Mouse (Mus musculus): ENCODE measurements around the gene Prcp. TPM values are rescaled to one million over a fixed set of nuclear protein-coding genes. Genes with fewer than 3 reads are reported as not detected.
"Not testable (repeated sequence)": the region's sequence is repeated elsewhere in the genome, so short reads cannot be mapped to it uniquely, and the experiment has no call there.

Gene Prcp
- total RNA-seq, 4 experiments from 2014 or later = 11.3 to 15.8 (median 14.7) TPM

GRCm38 (mm10) chr7:92890211-92890610, 15.9 kb downstream of the Prcp start:
- DNase-seq (ENCODE audit: low spot score in 2 of 2) = no peak

- no peak for DNase-seq (ENCODE audit: low spot score in 2 of 2)
These were observed 16.5 kb downstream of the Prcp start for GRCm38 (mm10) chr7:92890618-92891230.

GRCm38 (mm10) chr7:92893478-92893877, 19.2 kb downstream of the Prcp start:
- DNase-seq (ENCODE audit: low spot score in 2 of 2) = no peak

- no peak for DNase-seq (ENCODE audit: low spot score in 2 of 2)
These were observed 21.8 kb downstream of the Prcp start for GRCm38 (mm10) chr7:92896036-92896435.

- no peak for DNase-seq (ENCODE audit: low spot score in 2 of 2)
These were observed 22.8 kb downstream of the Prcp start for GRCm38 (mm10) chr7:92897021-92897420.

GRCm38 (mm10) chr7:92903360-92904038, 29.2 kb downstream of the Prcp start:
- DNase-seq (ENCODE audit: low spot score in 2 of 2) = peak; percentile 24 to 28

- DNase-seq (ENCODE audit: low spot score in 2 of 2) = not testable (repeated sequence)
These were observed 30.0 kb downstream of the Prcp start for GRCm38 (mm10) chr7:92904285-92904684.

- no peak for DNase-seq (ENCODE audit: low spot score in 2 of 2)
These were observed 46.0 kb downstream of the Prcp start for GRCm38 (mm10) chr7:92920172-92920856.

- no peak for DNase-seq (ENCODE audit: low spot score in 2 of 2)
These were observed 46.5 kb downstream of the Prcp start for GRCm38 (mm10) chr7:92920857-92921172.

- no peak for DNase-seq (ENCODE audit: low spot score in 2 of 2)
These were observed 58.5 kb downstream of the Prcp start for GRCm38 (mm10) chr7:92932792-92933191.

GRCm38 (mm10) chr7:92933308-92933948, 59.2 kb downstream of the Prcp start:
- DNase-seq (ENCODE audit: low spot score in 2 of 2) = not testable (repeated sequence)

GRCm38 (mm10) chr7:92936747-92937146, 62.5 kb downstream of the Prcp start:
- DNase-seq (ENCODE audit: low spot score in 2 of 2) = no peak

- no peak for DNase-seq (ENCODE audit: low spot score in 2 of 2)
These were observed 63.7 kb downstream of the Prcp start for GRCm38 (mm10) chr7:92937955-92938354.

- no peak for DNase-seq (ENCODE audit: low spot score in 2 of 2)
These were observed 65.5 kb downstream of the Prcp start for GRCm38 (mm10) chr7:92939776-92940175.

- DNase-seq (ENCODE audit: low spot score in 2 of 2) = no peak
These were observed 76.5 kb downstream of the Prcp start for GRCm38 (mm10) chr7:92950775-92951174.

GRCm38 (mm10) chr7:92952210-92952609, 77.9 kb downstream of the Prcp start:
- no peak for DNase-seq (ENCODE audit: low spot score in 2 of 2)

GRCm38 (mm10) chr7:92959758-92960157, 85.5 kb downstream of the Prcp start:
- DNase-seq (ENCODE audit: low spot score in 2 of 2) = no peak

GRCm38 (mm10) chr7:92961876-92962275, 87.6 kb downstream of the Prcp start:
- no peak for DNase-seq (ENCODE audit: low spot score in 2 of 2)

- DNase-seq (ENCODE audit: low spot score in 2 of 2) = no peak
These were observed 90.7 kb downstream of the Prcp start for GRCm38 (mm10) chr7:92964754-92965501.

GRCm38 (mm10) chr7:92967381-92968127, 93.3 kb downstream of the Prcp start:
- peak in 1 of 2 experiments; percentile 14 for DNase-seq (ENCODE audit: low spot score in 2 of 2)

- no peak for DNase-seq (ENCODE audit: low spot score in 2 of 2)
These were observed 103.2 kb downstream of the Prcp start for GRCm38 (mm10) chr7:92977429-92977828.
